Mouse (Mus musculus) frontal cortex, adult (tissue): ENCODE measurements around the gene Srpk2.
"Not testable (repeated sequence)": the region's sequence is repeated elsewhere in the genome, so short reads cannot be mapped to it uniquely, and the experiment has no call there.

Experiments
- ATAC-seq: cut with Nextera tagmentation; 2 replicates; pipeline ENCODE4 v1.9.2; 2017; ENCODE audit warnings: mild to moderate bottlenecking, moderate library complexity, mixed read lengths; ENCODE audit not compliant: low TSS enrichment

Srpk2 gene

GRCm38 (mm10) chr5:23507210-23507609 is 177.2 kb downstream of the Srpk2 start:
- 0 out of 2 replicates have a peak, but pooled peaks have one; percentile 3 for ATAC-seq

- ATAC-seq = no peak
These were observed 178.8 kb downstream of the Srpk2 start for GRCm38 (mm10) chr5:23505578-23505977.

GRCm38 (mm10) chr5:23502317-23502937 is 182.0 kb downstream of the Srpk2 start:
- ATAC-seq = no peak

- peak; percentile 53 for ATAC-seq
These were observed 182.7 kb downstream of the Srpk2 start for GRCm38 (mm10) chr5:23501582-23502316.

GRCm38 (mm10) chr5:23500715-23501114 is 183.7 kb downstream of the Srpk2 start:
- ATAC-seq = no peak

GRCm38 (mm10) chr5:23499257-23499656 is 185.2 kb downstream of the Srpk2 start:
- no peak for ATAC-seq

- peak; percentile 50 for ATAC-seq
These were observed 186.5 kb downstream of the Srpk2 start for GRCm38 (mm10) chr5:23497920-23498319.

- no peak for ATAC-seq
These were observed 187.5 kb downstream of the Srpk2 start for GRCm38 (mm10) chr5:23496933-23497332.

GRCm38 (mm10) chr5:23496396-23496795 is 188.0 kb downstream of the Srpk2 start:
- peak; percentile 33; the same call in 1 of the 2 replicates for ATAC-seq

GRCm38 (mm10) chr5:23490797-23491196 is 193.6 kb downstream of the Srpk2 start:
- ATAC-seq = peak; percentile 47; the same call in 1 of the 2 replicates

GRCm38 (mm10) chr5:23489231-23489630 is 195.2 kb downstream of the Srpk2 start:
- no peak for ATAC-seq

- no peak for ATAC-seq
These were observed 200.6 kb downstream of the Srpk2 start for GRCm38 (mm10) chr5:23483811-23484210.

GRCm38 (mm10) chr5:23473098-23473873 is 211.1 kb downstream of the Srpk2 start:
- ATAC-seq = no peak

GRCm38 (mm10) chr5:23466546-23466945 is 217.9 kb downstream of the Srpk2 start:
- no peak for ATAC-seq

- no peak for ATAC-seq
These were observed 219.7 kb downstream of the Srpk2 start for GRCm38 (mm10) chr5:23464743-23465142.

- no peak for ATAC-seq
These were observed 220.2 kb downstream of the Srpk2 start for GRCm38 (mm10) chr5:23464247-23464646.

GRCm38 (mm10) chr5:23461688-23462087 is 222.7 kb downstream of the Srpk2 start:
- ATAC-seq = 0 out of 2 replicates have a peak, but pooled peaks have one; percentile 45

- not testable (repeated sequence) for ATAC-seq
These were observed 230.9 kb downstream of the Srpk2 start for GRCm38 (mm10) chr5:23453561-23453960.
